Mouse (Mus musculus) embryo, embryonic 10 days (tissue): ENCODE measurements around the gene Il34.
A peak's percentile ranks its signal among the peaks of the same experiment; 100 is the strongest.

Experiments used
- DNase-seq: peaks from one replicate; pipeline ENCODE4 v3.0.0-alpha.2; 2015; ENCODE audit warnings: low spot score

Il34 gene

GRCm38 (mm10) chr8:110776335-110776734, 29.4 kb downstream of the Il34 start:
- DNase-seq = no peak

GRCm38 (mm10) chr8:110775721-110776120, 30.0 kb downstream of the Il34 start:
- no peak for DNase-seq

DNA sequence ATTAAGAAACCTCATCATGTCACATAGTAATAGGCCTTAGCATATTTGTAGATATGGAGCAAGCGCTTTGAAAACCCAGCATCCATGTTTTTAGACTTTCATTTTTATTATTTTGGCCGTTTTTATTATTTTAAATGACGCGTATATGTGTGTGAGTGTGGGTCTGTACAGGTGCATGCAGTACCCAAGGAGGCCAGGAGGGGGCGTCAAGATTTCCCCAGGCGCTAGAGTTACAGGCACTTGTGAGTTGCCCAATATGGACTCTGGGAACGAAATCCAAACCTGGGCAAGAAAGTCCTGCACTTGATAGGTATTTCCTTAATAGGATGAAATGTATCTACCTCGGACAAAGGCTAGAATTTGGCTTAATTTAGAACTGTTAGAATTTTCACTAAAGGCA, 30.4 kb downstream of the Il34 start:
- no peak for DNase-seq

DNA sequence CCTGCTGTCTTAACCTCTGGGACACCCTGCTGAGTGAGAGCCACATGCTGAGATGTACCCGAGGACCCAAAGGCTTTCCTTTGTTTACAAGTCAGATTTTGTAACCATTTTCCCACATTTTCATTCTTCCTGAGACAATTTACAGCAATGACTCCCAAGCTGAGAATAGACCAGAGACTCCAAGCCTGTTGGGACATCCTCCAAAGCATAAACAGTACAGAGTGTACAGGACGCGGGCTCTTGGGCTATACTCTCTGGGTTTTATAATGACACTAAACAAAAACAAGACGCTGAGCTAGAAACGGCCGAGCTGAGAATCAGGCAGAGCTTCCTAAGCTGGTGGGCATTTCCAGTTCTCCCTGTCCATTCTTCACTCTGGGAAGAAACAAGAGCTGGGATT, 31.0 kb downstream of the Il34 start:
- no peak for DNase-seq

GRCm38 (mm10) chr8:110774047-110774446, 31.7 kb downstream of the Il34 start:
- no peak for DNase-seq

DNA sequence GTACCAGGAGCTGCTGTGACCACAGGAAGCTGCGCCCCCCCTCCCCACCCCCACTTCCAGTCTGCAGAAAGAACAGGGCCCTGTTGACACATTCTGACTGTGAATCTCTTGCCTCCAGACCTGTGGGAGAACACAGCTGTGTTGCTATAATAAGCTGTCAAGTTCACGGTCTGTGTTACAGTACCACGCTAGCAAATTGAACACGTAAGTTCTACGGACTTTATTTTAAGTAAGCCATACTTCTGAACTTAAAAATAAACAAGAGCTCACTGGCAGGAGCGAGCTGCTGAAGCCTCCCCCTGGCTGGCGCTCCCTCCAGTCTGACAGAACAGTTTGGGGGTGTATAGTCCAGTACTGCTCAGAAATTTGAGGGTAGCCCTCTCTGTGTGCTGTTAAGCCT, 33.3 kb downstream of the Il34 start:
- DNase-seq = no peak

DNA sequence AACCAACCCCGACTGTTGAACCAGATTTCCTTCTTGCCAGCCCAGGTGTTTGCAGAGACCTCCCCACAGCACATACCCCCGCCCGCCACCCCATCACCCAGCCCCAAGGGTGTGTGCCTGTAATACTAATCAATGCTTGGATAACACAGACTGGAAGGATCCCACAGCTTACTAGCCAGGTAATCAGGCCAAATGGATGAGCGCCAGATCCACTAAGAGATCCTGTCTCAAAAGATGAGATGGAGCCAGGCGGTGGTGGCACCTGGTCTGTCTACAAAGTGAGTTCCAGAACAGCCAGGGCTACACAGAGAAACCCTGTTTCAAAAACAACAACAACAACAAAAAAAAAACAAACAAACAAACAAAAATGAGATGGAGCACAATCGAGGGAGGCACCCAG, 38.5 kb downstream of the Il34 start:
- DNase-seq = no peak

GRCm38 (mm10) chr8:110764671-110765070, 41.1 kb downstream of the Il34 start:
- DNase-seq = no peak

DNA sequence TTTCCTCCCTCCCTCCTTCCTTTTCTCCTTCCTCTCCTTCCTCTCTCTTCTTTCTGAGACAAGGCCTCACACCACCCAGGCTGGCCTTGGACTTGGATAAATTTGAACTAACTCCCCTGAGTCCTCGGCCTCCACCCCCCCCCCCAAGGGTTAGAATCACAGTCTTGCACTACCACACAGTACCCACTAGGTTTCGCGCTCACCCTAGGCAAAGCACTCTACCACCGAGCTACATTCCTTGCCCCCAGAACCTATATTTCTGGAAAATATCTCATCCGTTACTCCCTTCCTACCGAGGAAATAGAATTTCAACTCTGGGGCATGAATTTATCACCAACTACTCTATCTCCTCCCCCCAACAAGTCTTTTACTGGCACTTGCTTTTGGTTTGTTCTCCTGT, 43.7 kb downstream of the Il34 start:
- no peak for DNase-seq

DNA sequence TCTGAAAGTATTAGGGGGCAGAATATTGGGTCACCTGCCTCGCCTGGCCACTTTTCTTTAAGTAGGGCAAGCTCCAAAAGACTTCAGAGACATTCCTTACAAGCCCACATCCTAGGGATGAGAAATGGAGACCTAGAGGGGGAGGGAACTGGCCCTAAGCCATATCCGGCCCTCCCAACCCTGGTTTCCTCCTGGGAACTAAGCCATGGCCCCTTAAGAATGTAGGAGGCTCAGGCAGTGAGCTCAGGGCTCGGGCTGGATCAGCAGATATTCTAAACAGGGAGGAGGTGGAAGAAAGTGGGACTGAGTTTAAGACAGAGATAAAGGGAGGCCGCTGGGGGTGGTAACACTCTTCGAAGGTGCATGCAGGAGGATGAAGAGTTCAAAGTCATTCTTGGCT, 44.5 kb downstream of the Il34 start:
- DNase-seq = no peak

DNA sequence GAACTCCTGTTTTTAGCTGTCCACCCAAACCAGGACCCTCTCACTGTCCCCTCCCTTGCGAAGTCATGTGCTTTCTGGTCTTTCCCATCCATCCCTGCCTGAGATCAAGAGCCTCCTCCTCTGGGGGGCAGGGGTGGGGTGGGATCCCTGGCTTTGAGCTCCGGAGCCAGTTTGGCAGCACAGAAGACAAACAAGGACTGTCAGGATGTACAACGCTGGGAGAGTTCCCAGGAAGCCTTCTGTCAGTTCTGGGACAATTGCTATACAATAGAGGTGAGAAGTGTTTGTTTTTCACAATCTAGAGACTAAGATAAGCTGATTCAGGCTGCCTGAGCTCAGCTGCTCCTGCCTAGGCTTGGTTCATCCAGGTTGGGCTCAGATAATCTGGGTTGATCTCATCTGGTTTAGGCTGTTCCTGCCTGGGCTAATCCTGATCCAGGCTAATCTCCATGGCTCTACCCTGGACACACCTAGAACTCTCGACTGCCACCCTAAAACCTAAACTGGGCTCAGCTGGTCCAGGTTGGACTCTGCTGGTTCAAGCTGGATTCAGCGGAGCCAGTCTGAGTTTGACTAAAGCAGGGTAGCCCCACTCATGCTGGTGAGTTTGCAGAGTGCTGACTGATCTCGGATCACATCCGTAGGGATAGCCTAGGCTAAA, 45.3 kb downstream of the Il34 start:
- DNase-seq = no peak

DNA sequence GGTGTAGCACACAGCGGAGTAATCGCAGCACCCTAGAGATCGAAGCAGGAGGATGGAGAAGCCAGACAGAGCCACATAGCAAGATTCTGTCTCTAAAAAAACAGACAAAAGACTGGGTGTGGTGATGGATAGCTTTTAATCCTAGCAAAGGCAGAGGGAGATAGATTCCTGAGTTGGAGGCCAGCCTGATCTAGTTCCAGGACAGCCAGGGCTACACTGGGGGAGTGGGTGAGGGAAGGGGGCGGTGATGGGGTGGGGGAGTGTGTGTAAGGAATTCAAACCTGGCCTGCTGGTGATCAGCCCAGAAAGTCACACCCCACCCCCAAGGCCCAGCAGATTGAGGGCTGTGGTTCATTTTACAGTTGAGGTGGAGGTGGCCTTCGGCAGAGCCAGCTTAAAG, 49.5 kb downstream of the Il34 start:
- DNase-seq = no peak

- no peak for DNase-seq
Observed at GRCm38 (mm10) chr8:110755511-110756170, 50.1 kb downstream of the Il34 start.

DNA sequence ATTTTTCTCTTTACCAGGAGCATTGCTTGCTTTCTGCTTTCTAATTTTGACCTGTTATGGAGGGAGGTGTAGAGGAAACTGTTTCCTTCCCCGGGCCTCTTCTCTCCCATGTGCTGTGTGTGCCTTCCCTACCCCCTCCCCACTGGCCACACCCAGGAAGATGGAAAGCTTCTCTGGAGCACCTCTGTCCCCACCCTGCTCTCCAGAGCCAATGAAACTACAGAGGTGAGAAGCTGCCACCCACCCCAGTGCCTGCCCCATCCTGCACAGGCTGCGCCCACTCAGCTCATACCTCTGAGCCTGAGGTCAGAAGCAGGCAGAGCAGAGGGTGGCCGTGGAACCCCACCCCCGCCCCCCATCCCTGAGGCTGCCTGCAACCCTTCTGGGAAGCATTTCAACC, 51.0 kb downstream of the Il34 start:
- DNase-seq = no peak

- DNase-seq = no peak
Observed at GRCm38 (mm10) chr8:110751490-110751889, 54.2 kb downstream of the Il34 start.

- no peak for DNase-seq
Observed at GRCm38 (mm10) chr8:110750269-110750668, 55.5 kb downstream of the Il34 start.

- DNase-seq = peak; percentile 72
Observed at GRCm38 (mm10) chr8:110749500-110750170, 56.1 kb downstream of the Il34 start.

- DNase-seq = peak; percentile 17
Observed at GRCm38 (mm10) chr8:110746661-110747060, 59.1 kb downstream of the Il34 start.

DNA sequence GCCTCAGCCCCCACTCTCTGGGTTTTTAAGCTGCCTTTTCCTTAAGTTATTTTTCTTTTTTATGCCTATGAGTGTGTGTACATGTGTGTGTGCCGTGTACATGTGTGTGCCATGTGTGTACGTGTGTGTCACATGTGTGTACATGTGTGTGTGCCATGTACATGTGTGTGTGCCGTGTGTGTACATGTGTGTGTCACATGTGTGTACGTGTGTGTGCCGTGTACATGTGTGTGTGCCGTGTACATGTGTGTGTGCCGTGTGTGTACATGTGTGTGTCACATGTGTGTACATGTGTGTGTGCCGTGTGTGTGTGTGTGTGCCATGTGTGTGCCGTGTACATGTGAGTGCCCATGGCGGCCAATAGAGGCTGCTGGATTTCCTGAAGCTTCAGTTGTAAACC, 60.6 kb downstream of the Il34 start:
- DNase-seq = no peak

DNA sequence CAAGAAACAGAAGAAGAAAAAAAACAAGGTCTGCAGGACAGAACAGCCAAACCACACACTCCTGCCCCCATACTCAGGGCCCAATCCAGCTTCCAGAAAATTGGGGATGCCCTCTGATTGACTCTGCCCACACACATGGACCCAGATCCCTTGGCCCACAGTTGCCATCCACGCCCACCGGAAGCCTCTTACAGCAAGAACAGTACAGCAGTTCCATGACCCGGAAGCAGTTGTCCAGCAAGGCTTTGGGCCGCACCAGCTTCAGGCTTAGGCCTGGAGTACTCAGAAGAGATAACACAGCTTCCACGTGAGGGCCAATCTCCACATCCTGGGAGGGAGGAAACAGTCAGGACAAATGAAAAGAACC, 63.3 kb downstream of the Il34 start:
- no peak for DNase-seq

DNA sequence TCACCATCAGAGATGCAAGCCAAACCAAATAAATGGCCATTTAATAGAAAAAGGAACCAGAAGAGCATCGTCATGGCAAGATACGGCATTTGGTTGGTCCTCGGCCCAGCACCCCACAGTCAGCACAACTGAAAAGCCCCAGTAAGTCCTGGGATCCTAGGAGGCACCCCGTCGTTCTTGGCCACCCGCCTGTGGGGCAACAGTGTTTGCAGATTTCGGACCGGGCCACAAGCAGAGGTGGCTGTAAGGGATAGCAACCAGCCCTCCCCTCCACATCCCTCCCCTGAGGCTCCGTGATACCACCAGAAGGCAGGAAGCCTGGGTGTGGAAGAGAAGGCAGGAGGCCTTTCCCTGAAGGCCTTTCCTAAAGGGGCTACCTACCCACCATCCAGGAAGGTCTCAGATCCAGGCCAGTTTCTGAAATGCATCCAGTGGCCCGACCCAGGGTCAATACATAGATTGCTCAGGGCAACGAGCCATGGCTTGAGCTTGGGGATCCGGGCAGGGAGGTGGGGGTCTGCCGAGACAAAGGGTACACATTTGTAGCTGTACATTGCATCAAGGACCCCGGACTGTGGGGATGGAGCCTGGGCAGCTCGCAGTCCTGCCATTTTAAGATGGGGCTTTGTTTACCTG, 63.8 kb downstream of the Il34 start:
- DNase-seq = no peak

DNA sequence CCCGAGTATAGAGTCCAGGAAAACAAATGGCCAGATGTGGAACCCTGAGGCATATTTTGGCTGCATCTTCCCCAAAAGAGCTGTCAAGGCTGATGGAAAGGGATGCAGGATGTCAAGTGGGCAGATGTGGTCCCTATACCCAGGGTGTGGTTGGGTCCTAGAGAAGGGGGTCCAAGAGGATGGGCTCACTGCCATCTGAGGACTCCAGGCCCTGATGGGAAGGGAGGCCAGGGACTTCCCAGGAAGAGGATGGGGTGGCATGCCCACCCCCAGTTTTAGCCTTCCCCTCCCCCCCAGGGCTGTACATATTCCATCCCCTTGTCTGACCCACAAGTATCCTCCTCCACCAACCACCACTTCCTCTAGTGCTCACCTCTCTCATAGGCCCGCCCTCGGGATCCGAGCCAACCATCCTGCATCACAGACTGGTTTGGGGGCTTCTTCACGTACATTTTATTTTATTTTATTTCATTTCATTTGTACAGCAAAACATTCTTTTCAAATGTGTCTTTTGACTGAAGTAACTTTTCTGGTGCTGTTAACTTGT, 65.0 kb downstream of the Il34 start:
- no peak for DNase-seq
